Mouse (Mus musculus) cerebellum, adult (tissue): Measurements from ENCODE around the gene Ccnb3.
"Not testable (repeated sequence)": the region's sequence is repeated elsewhere in the genome, so short reads cannot be mapped to it uniquely, and the experiment has no call there.

ENCODE experiments used
- ATAC-seq: cut with Nextera tagmentation; 2 replicates; pipeline ENCODE4 v1.9.2; 2017; ENCODE audit warnings: mild to moderate bottlenecking, moderate library complexity, mixed read lengths; ENCODE audit not compliant: insufficient number of reproducible peaks, low FRiP score, low TSS enrichment

Ccnb3 gene

DNA sequence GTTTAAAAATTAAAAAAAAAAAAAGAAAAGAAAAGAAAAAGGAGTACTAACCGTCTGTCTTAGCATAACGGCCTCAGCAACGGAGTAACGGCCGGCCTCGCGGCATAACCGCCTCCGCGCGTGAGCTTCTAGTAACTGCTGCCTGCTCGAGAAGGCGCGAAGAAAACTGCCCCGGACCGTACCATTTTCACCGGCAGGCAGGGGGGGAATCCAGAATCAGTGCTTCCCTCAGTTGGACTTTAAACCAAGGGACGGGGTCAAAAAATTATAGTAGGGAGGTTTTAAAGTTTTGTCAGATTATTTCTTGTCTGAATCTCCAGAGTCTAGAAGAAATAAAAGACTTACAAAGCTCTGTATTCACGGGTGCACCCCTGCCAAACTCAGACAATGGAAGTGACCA is at the start of gene Ccnb3:
Gene Ccnb3 (minus strand): TSS at position 101 of the 400 bp plus-strand sequence.
- ATAC-seq, result no peak

DNA sequence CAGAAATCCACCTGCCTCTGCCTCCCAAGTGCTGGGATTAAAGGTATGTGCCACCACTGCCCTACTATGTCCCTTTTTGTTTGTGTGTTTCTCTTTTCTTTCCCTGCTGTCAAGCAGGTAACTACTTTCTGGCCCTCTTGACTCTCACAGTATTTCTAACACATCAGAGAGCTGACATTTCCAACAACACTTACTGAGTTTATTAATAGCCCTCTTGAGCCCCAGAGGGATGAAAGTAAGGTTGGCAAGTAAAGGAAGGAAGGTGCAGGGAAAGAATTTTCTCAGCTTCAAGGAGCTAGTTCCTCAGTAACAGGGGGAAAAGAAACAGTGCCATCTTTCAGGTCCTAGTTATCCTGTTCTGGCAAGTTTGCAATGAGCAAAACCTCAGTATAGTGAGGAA is 48.9 kb upstream of the Ccnb3 start:
- no peak for ATAC-seq

DNA sequence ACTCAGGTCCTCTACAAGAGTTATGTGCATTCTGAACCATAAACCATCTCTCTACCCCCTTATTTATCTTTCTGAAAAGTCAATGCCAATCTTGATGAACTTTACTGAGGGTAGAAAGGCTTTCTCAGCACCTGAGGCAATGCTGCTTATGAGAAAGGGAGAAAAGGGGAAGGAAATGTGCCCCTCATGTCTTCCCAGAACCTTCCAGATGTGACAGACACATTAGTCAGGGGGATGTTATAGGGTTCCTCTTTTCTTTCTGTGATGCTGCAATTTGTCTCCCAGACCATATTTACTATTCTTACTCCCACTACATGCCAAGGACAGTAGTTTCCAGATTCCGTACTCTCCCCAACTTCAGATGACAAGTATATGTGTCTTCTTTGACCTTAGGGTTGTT is 44.5 kb upstream of the Ccnb3 start:
- ATAC-seq, result no peak

DNA sequence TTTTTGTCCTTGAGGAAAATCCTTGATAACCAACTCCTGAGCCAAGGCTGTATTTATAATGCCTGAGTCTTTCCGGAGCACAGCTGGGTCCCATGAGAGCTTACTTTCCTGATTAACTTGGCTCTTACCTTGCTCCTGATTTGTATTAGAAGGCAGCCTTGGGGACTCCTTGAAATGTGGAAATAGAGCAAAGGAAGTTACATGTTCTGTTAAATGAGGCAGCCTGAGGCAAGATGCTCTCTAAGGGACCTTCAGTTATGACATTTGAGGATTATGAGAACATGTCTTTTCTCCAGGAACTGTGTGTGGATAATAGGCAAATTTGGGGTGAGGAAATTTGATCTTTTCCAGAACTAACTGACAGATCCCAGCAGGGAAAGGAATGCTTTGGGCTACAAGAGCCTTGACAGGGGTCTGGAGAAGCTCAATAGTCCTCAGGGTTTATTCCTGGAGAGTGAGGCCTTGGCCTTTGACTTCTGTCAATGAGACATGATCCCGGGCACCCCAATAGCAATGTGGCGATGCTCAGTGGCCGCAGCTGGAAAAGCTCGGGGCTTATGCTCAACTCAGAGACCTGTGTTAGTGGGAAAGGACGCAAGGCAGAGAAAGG is 38.5 kb upstream of the Ccnb3 start:
- ATAC-seq, result no peak

DNA sequence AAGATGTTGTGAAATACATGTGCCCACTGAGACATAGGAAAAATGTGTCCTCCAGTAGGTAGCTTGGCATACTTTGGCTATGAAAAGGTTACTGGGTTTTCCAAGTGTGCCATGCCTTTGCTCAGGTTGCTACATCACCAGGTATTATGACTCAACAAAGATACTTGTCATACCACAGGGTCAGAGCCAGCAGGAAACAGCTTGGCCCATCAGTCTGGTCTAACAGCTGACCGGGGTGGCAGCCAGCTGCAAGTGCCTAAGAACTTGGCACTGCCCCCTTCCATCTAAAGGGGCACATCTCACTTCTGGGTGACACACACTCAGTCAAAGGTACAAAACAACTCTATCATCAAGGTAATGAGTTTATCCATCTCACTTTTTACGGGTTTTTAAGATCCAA is 26.6 kb upstream of the Ccnb3 start:
- ATAC-seq, result no peak

DNA sequence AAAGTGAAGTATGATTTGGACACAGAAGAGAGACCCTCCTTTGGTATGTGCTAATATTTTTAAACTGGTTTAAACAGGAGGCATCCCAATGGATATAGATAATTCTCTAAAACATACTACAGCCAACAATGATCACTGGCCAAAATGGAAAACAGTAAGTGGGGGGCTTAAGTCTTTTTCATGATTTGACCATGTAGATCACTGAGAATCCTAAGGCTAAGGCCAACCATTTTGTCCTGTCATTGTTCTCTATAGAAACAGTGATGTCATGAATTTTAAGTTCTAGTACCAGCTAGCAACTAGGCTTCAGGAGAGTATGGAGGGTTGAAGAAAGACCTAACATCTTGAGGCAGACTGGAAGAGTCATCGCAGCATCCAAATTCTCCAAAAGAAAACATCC is 25.8 kb upstream of the Ccnb3 start, which contains the start of gene Akap4:
Gene Akap4 (plus strand): TSS at position 301 of the 400 bp plus-strand sequence.
- ATAC-seq, result no peak

DNA sequence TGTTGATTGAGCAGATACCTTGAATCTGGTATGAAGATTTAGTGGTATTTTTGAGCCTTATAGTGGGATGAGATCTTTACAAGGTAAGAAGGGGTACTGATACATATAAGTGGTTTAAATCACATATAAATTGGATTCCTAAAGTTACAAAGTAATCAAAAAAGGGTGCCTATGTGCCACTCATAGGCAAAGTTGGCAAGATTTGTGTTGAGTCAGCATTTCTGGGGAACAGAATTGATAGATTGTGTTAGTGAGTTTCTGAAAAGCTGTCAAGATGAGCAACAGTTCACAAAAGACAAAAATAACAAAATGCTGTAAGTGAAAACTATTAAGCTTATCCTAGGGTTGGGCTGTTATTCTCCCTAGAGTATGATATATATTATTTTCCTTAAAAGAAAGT is 22.7 kb upstream of the Ccnb3 start:
- no peak for ATAC-seq

DNA sequence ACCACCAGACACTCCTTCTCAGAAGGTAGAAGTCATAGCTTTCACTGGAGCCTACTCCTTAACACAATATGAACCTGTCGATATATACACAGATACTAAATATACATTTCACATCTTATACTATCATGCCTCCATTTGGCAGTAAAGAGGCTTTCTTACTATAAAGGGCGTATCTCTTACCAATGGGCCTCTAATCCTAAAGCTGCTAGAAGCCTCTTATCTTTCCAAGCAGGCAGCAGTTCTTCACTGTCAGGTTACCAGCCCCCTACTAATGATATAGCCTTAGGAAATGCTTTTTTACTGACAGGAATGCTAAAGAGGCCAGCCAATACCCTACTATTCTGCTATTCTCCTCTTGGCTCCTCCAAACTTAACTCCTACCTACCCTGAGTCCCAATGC is 16.2 kb upstream of the Ccnb3 start:
- no peak for ATAC-seq

DNA sequence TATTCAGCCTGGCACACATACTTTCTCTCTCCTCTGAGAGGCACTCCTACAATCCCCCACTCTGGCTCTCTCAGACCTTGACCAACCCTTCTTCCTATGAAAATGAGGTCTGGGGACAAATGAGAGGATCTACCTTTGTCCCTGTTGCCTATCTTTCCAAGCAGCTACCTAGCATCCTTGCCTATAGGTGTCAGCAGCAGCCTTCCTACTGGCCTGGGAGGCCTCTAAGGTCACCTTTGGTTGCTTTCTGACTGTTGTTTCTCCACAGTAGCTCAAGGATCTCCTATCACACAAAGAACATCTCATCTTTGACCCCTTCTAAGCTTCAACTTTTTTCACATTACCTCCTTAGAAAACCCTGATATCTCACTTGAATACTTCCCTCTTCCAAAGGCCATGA is 15.6 kb upstream of the Ccnb3 start:
- no peak for ATAC-seq

DNA sequence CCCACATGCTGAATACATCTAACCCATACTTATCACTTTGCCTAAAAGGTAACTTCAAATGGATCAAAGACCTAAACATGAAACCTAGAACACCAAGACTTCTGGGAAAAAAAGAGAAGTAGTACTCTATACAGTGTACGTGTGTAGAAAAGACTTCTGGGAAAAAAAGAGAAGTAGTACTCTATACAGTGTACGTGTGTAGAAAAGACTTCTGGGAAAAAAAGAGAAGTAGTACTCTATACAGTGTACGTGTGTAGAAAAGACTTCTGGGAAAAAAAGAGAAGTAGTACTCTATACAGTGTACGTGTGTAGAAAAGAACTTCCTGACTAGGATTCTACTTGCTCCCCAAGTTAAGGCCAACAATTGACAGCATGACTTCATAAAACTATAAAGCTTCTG is 57.5 kb downstream of the Ccnb3 start:
- not testable (repeated sequence) for ATAC-seq

DNA sequence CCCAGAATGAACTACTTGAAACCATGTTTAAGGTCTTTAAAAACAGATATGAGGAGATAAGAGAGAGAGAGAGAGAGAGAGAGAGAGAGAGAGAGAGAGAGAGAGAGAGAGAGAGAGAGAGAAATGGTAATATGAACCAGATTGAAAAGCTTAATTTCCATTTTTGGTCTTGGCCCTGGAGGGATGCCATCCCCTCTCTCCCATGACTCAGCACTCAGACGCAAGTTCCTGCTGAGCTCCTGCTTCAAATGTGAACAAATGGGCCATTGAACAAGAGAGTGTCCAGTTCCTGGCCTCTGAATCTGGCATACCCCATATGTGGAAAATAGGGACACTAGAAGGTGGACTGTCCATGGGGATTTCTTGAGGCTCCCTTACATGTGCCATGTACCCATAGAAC is 69.5 kb downstream of the Ccnb3 start:
- ATAC-seq, result no peak

DNA sequence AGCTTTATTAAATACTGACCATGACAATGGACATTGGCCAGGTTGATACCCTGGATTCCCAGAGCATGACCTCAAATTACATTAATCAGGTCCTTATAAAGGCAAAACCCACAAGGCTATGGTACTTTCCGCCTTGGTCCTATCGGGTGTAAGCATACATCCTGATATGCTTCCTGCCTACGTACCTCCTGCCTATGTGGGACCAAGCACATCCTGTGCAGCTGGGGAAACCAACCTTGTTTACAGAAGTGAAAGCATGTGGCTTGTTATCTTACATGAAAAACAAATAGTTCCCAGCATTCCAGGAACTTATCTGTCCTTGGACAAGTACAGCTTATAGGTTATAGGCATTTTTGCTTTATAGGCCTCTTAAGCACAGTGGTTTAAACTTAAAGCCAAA is 72.8 kb downstream of the Ccnb3 start:
- no peak for ATAC-seq
